ENCODE assay signal across 17 mouse cellular contexts in genomic region chr4:106040376-106040775, GRCm38 (mm10).
DNase-seq lines count a peak whose midpoint lies in the region; ATAC-seq and TF ChIP-seq lines count a peak whose summit lies in the region.
"Had no signal": no experiment of that assay in that cellular context is flagged by ENCODE, and none has a peak within 500 bp of the region (broad histone marks: within the 10 kb centered on the region; RNA-seq: fewer than 3 reads in every experiment).

No protein-coding gene starts in this region.

- no peak for DNase-seq in kidney, postnatal 36 days
- peak; percentile 35 for DNase-seq in brain, embryonic 14.5 days (ENCODE audit: low read depth)
- peak; percentile 8 for DNase-seq in embryonic facial prominence, embryonic 10.5 days (ENCODE audit: low spot score)
- DNase-seq in layer of hippocampus, adult 9-10 months (ENCODE audit: low spot score) = no peak
- DNase-seq: cerebellum, adult 2 months; gastrocnemius, postnatal 10 days; heart, adult 18-20 months; kidney, adult 18-20 months; left cerebral cortex, postnatal 4 days; lung, adult 2 months had no signal

- no peak overlapping the region for H3K27ac ChIP-seq in kidney, embryonic 15.5 days
- H3K27ac ChIP-seq in embryonic facial prominence, embryonic 10.5 days (replicated peaks) = peak overlapping the region; percentile 35; the same call in 1 of the 2 replicates
- H3K27ac ChIP-seq in neural tube, embryonic 14.5 days (ENCODE audit: low read depth, low read length) = no peak overlapping the region
- H3K27ac ChIP-seq: embryonic facial prominence, embryonic 15.5 days; hindbrain, postnatal 0 days; liver, embryonic 12.5 days; stomach, embryonic 15.5 days had no signal

- peaks cover 12% of the 10 kb centered on the region for H3K4me1 ChIP-seq in kidney, embryonic 15.5 days
- peaks cover 14% of the 10 kb centered on the region for H3K4me1 ChIP-seq in embryonic facial prominence, embryonic 10.5 days
- H3K4me1 ChIP-seq in neural tube, embryonic 14.5 days (ENCODE audit: control insufficient read depth, insufficient read depth, low read length) = no peaks in the 10 kb centered on the region; the same call in 1 of the 2 replicates
- H3K4me1 ChIP-seq: embryonic facial prominence, embryonic 15.5 days; liver, embryonic 12.5 days; stomach, embryonic 15.5 days had no signal

- WGBS in kidney, embryonic 15.5 days = 11% methylated on average over 7 of the region's 7 CpGs
- 25% methylated on average over 7 of the region's 7 CpGs for WGBS in embryonic facial prominence, embryonic 10.5 days
- 5% methylated on average over 7 of the region's 7 CpGs for WGBS in neural tube, embryonic 14.5 days

- H3K9me3 ChIP-seq in kidney, embryonic 15.5 days (replicated peaks) = no peaks in the 10 kb centered on the region
- 0 out of 2 replicates have a peak, but pooled peaks cover 2% of the 10 kb centered on the region for H3K9me3 ChIP-seq in embryonic facial prominence, embryonic 10.5 days
- no peaks in the 10 kb centered on the region for H3K9me3 ChIP-seq in neural tube, embryonic 14.5 days (ENCODE audit: control insufficient read depth, low read length)
- H3K9me3 ChIP-seq: embryonic facial prominence, embryonic 15.5 days; liver, embryonic 12.5 days; stomach, embryonic 15.5 days had no signal

- no peaks in the 10 kb centered on the region for H3K36me3 ChIP-seq in kidney, embryonic 15.5 days
- H3K36me3 ChIP-seq in embryonic facial prominence, embryonic 10.5 days (replicated peaks) = no peaks in the 10 kb centered on the region
- H3K36me3 ChIP-seq in neural tube, embryonic 14.5 days (ENCODE audit: control insufficient read depth, insufficient read depth, low read length) = no peaks in the 10 kb centered on the region
- H3K36me3 ChIP-seq: embryonic facial prominence, embryonic 15.5 days; liver, embryonic 12.5 days; stomach, embryonic 15.5 days had no signal

- no peak for TF ChIP-seq CTCF in brain, embryonic 14.5 days (IDR thresholded peaks at IDR 0.05; ENCODE audit: borderline replicate concordance, extremely low read depth, insufficient read depth, insufficient read length)

- no peak overlapping the region for H3K9ac ChIP-seq in kidney, embryonic 15.5 days
- H3K9ac ChIP-seq in neural tube, embryonic 14.5 days (replicated peaks; ENCODE audit: low read depth, low read length) = no peak overlapping the region
- H3K9ac ChIP-seq: embryonic facial prominence, embryonic 15.5 days; liver, embryonic 12.5 days; stomach, embryonic 15.5 days had no signal

- no peaks in the 10 kb centered on the region for H3K27me3 ChIP-seq in kidney, embryonic 15.5 days
- no peaks in the 10 kb centered on the region for H3K27me3 ChIP-seq in embryonic facial prominence, embryonic 10.5 days (replicated peaks; ENCODE audit: low read depth, poor library complexity, severe bottlenecking)
- H3K27me3 ChIP-seq in neural tube, embryonic 14.5 days (ENCODE audit: control insufficient read depth, insufficient read depth, low read length) = no peaks in the 10 kb centered on the region
- H3K27me3 ChIP-seq: embryonic facial prominence, embryonic 15.5 days; liver, embryonic 12.5 days; stomach, embryonic 15.5 days had no signal

- 0 out of 2 replicates have a peak, but pooled peaks have one; percentile 40 for ATAC-seq in kidney, embryonic 15.5 days (replicated peaks; ENCODE audit: low FRiP score)
- peak; percentile 69; the same call in 1 of the 2 replicates for ATAC-seq in neural tube, embryonic 14.5 days (ENCODE audit: low read depth)
- ATAC-seq in monocyte, adult 5-6 weeks (replicated peaks; ENCODE audit: insufficient number of reproducible peaks, low FRiP score, low TSS enrichment, poor library complexity, severe bottlenecking) = no peak
- ATAC-seq: hindbrain, postnatal 0 days; liver, embryonic 12.5 days had no signal

- H3K4me3 ChIP-seq in kidney, embryonic 15.5 days (replicated peaks) = no peak overlapping the region
- H3K4me3 ChIP-seq in embryonic facial prominence, embryonic 10.5 days = no peak overlapping the region
- H3K4me3 ChIP-seq in neural tube, embryonic 14.5 days (ENCODE audit: low read depth, low read length) = no peak overlapping the region
- H3K4me3 ChIP-seq: embryonic facial prominence, embryonic 15.5 days; liver, embryonic 12.5 days; stomach, embryonic 15.5 days had no signal

- H3K4me2 ChIP-seq in kidney, embryonic 15.5 days = no peak overlapping the region
- H3K4me2 ChIP-seq in neural tube, embryonic 14.5 days (ENCODE audit: low read depth, low read length) = no peak overlapping the region
- H3K4me2 ChIP-seq: embryonic facial prominence, embryonic 15.5 days; liver, embryonic 12.5 days; stomach, embryonic 15.5 days had no signal

- TF ChIP-seq POLR2A in brain, embryonic 14.5 days (IDR thresholded peaks at IDR 0.05; ENCODE audit: borderline replicate concordance, extremely low read depth, insufficient read depth, insufficient read length, poor library complexity, severe bottlenecking) = no peak

Comparison
In these comparisons a context has a peak if more than half of its experiments do, and no peak if none do; other contexts are left out.
1. DNase-seq: peak in brain, embryonic 14.5 days (single experiment) and embryonic facial prominence, embryonic 10.5 days (single experiment); none in kidney, postnatal 36 days (0 of 2) and layer of hippocampus, adult 9-10 months (single experiment).